Mouse (Mus musculus): ENCODE data around the gene Bco1.
A peak's percentile ranks its signal among the peaks of the same experiment; 100 is the strongest.

Gene Bco1

DNA sequence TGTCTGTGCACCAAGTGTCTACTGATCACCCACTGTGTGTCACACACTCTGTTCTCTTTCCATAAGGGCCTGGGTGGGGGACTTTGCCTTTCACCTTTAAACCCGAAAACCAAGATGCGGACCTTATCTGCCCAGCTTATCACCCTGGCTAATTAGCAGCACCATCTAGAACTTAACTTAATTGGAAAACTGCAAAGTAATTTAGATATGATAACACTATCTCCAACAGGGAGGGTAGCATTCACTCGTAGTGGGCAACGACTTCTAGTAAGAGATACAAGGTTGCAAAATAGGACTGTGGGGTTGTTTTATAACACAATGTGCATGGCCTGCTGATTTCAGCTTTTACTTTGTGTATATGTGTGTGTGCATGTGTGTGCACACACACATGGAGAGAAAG lies 5.9 kb upstream of the Bco1 start:
- no peak for DNase-seq (ENCODE audit: low spot score in 2 of 2)

DNA sequence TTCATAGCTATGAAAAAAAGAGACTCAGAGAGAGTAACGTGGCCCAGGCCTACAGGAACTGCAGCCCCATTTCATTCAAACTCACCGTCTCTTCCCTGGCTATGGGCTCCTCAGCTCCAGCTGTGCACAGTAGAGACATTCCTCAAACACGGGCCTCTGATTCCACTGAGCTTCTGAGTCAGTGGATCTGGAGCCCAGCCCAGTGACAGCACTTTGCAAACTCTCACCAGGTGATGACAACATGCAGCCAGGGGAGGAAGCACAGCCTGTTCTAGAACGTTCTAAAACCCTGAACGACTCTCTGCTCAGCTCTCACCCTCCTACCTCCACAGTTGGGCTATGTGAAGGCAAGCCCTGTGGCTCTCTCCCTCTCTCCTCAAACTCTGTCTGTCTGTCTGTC lies 1.6 kb upstream of the Bco1 start:
- DNase-seq (ENCODE audit: low spot score in 2 of 2): no peak

GRCm38 (mm10) chr8:117097051-117097563 lies 1.5 kb downstream of the Bco1 start:
- DNase-seq (ENCODE audit: low spot score in 2 of 2): no peak

DNA sequence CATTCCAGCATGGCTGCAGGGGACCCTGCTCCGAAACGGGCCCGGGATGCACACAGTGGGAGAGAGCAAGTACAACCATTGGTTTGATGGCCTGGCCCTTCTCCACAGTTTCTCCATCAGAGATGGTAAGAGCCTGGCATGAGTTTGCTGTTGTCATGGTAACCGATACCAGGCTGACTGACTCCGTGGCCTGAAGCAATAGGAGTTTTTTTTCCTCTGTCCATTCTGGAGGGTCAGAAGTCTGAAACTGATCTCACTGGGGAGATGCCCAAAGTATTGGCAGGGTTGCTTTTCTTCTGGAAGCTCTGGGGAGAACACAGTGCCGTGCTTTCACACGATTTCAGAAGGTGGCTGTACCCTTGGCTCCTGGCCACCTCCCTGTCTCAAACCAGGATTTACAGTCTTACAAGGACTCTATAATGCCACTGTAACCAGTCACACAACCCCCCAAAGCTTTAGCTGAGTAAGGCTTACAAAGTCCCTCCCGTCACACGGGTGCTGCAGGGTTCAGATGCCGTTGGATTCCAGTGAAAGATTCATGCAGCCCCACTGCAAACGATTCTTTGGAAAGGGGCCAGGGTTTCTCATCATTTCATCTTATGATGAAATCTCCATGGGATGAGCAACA lies 2.0 kb downstream of the Bco1 start:
- DNase-seq (ENCODE audit: low spot score in 2 of 2): peak in 1 of 2 experiments; percentile 16

- DNase-seq (ENCODE audit: low spot score in 2 of 2): peak; percentile 23 to 50
Measured at GRCm38 (mm10) chr8:117107533-117107932, 11.9 kb downstream of the Bco1 start.

DNA sequence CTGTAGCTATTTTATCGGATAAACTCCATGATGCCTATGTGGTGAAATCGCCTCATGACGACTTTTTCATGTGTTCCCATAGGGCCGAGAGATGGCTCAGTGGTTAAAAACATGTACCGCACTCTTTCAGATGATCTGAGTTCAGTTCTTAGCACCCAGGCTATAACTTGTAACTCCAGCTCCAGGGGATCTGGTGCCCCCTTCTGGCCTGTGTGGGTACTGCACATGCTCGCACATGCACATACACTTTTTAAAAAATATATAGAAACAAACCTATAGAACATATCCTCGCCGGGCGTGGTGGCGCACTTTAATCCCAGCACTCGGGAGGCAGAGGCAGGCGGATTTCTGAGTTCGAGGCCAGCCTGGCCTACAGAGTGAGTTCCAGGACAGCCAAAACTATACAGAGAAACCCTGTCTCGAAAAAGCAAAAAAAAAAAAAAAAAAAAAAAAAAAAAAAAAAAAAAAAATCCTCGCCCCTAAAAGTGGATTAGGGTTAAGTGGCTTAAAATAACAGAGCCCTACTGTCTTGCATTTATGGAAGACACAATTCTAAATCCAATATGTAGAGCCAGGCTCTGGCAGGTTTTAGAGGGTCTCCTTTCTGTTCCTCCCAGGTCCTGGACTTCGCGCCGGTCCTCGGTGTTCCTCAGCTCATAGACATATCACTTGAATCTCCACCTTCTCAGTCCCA lies 13.5 kb downstream of the Bco1 start:
- no peak for DNase-seq (ENCODE audit: low spot score in 2 of 2)

- DNase-seq (ENCODE audit: low spot score in 2 of 2): peak; percentile 25 to 45
Measured at GRCm38 (mm10) chr8:117109801-117110390, 14.2 kb downstream of the Bco1 start.

DNA sequence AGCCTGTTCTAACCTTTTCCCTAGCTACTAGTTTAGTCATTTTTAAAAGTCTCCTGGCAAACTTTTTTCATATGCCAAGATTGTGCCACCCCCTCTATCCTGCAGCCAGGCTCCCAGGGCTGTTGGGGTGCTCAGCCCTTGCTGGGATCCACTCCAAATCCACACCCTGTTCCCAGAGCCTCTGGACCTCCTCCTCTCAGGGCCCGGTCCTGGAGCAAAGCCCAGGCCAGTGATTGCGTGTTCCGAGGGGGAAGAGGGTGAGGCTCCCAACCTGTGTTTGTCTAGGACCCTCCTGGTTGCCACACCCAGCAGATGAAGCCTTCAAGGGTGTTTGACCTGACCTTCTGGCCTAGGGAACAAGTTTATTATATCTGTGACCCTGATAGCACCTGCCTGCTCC lies 16.0 kb downstream of the Bco1 start:
- no peak for DNase-seq (ENCODE audit: low spot score in 2 of 2)

- no peak for DNase-seq (ENCODE audit: low spot score in 2 of 2)
Measured at GRCm38 (mm10) chr8:117112261-117112660, 16.6 kb downstream of the Bco1 start.

DNA sequence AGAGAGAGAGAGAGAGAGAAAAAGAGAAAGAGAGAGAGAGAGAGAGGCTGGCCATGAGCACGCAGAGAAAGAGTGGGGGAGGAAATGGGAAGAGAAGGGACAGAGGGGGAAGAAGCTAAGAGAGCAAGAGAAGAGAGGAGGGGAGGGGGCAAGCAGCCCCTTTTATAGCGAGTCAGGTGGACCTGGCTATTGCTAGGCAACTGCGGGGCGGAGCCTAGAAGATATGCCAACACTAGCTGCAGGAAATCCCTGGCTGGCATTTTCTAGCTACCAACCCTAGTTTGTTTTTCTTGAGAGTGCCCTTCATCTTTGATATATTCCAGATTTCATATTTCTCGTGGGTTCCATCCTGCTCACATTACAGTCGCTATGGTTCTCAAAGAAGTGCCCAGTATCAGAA lies 19.4 kb downstream of the Bco1 start:
- DNase-seq (ENCODE audit: low spot score in 2 of 2): no peak

DNA sequence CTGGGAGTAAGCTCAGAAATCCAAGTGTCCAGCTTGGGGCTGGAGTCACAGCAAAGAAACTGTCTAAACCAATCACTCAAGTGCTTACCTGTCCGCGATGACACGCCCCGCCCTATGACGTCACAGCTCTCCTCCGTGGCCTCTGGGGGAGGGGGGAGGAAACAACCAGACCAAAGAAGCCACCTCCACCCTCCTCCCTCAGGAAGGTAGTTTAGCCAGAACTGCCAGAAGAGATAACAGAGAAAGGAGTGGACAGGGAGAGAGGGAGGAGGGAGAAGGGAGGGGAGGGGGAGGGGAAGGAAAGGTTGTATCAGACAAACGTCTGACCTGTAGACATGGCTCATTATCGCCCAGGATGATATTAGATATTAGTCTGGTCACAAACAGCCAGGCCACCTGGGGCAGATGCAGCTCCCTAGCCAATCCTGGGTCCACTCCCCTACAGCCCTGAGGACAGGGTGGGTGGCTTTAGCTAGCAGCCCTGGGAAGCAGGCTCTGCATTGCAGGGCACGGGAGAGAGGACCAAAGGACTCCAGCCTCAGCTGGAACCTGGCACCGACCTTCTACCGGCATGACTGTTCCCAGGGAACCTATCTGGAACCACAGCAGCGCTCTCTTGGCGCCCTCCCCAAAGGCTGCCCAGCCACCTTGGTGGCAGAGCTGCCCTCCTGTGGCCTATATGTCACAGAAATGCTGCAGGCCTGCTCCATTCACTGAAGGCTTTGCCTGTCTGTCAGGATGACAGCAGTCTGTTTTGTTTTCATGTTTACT lies 20.2 kb downstream of the Bco1 start:
- DNase-seq (ENCODE audit: low spot score in 2 of 2): no peak

GRCm38 (mm10) chr8:117116534-117116933 lies 20.9 kb downstream of the Bco1 start:
- DNase-seq (ENCODE audit: low spot score in 2 of 2): no peak

GRCm38 (mm10) chr8:117118409-117118808 lies 22.8 kb downstream of the Bco1 start:
- no peak for DNase-seq (ENCODE audit: low spot score in 2 of 2)

DNA sequence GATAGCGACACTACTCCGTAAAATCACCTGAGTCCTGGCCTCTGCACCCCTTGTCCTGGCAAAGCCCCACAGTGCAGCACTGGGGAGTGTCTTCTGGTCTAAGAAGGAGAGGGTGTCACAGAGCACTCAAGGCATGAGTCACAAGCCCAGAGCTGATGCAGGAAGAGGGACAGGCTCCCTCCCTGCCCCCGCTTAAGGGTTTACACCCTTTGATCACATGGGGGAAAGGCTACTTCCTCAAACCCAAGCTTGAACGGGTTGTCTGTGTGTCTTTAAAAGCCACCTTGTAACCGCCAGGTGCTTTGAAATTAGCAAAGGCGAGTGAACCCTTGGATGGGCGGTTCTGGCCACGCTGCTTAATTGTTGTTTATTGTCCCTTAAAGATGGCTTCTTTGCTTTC lies 25.6 kb downstream of the Bco1 start:
- no peak for DNase-seq (ENCODE audit: low spot score in 2 of 2)

DNA sequence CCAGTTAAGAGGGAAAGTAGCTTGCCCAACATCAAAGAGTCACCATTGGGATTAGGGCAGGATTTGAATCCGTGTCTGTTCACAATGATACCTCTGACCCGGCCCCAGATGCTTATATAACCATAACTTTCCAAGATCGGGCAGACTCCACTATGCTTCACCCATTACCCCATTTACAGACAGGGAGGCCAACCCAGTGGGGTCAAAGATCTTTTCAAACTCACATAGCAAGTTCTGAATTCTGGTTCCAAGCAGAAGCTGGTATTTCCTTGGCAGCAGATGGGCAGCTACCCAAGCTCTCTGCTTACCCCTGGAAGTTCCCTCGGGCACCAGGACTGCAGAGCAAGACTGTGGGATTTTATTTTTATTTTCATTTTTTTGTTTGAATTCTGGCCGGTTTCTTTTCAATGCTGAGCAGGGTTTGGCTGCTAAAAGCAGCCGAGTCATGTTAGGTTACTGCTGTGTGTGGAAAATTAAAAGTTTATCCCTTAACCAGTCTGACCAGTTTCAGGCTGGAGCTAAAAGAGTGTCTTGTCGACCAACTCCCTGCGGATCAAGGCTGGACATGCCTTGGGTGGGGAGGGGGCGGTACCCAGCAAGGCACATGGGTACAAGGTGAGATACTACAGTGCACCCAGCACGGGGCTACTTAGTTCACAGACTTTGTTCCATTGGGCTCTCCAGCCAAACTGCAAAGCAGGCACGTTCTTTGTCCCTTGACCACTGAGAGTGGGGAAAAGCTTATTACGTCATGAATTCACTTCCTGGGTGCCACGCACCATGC lies 28.4 kb downstream of the Bco1 start:
- no peak for DNase-seq (ENCODE audit: low spot score in 2 of 2)

DNA sequence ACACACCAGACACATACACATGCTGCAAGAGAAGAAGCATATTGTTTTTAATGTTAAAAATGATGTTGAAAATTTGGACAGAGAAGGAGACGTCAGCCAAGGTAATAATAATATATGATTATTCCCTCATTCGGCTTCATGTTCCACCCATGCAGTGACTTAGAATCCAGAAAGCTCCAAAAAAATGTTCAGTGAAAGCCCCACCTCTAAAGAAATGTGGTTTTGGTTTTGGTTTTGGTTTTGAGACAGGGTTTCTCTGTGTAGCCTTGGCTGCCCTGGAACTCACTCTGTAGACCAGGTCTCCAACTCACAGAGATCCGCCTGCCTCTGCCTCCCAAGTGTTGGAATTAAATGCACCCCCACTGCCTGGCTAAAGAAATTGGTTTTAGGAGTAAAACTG lies 30.2 kb downstream of the Bco1 start:
- DNase-seq (ENCODE audit: low spot score in 2 of 2): no peak

DNA sequence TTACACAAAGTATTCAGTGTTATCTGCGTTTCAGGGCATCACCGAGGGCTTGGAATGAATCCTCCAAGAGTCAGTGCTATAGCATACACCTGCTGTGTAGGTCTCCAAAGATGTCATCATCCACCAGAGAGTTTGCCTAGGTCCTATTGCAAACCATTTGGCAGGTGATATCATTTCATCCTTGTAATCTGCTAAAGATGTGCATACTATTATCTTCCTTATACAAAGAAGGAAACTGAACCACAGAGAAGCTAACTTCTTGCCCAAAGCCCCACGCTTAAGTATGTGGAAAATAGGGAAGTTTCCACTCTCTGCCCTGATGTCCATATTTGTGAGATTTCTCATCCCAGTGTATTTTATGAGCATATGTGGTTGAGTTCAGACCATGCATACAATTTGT lies 30.8 kb downstream of the Bco1 start:
- DNase-seq (ENCODE audit: low spot score in 2 of 2): no peak

GRCm38 (mm10) chr8:117127063-117127462 lies 31.4 kb downstream of the Bco1 start:
- DNase-seq (ENCODE audit: low spot score in 2 of 2): no peak

- no peak for DNase-seq (ENCODE audit: low spot score in 2 of 2)
Measured at GRCm38 (mm10) chr8:117133702-117134101, 38.0 kb downstream of the Bco1 start.

DNA sequence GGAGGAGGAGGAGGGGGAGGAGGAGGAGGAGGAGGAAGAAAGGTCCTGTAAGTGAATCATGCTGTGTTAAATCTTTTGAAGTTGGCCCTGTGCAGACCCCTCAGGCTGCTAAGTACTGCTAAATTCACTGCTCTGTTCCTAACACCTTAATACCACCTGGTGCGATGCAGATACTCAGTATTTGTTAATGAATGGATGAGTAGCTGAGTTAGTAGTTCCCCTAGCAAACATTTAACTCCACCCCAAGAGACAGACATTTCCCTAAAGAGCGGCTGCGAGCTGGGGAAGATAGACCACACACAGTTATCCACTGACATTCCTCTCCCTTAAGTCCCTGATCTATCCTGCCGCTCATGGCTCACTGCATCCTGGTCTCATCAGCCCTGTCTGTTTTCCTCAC lies 40.7 kb downstream of the Bco1 start:
- DNase-seq (ENCODE audit: low spot score in 2 of 2): no peak

DNA sequence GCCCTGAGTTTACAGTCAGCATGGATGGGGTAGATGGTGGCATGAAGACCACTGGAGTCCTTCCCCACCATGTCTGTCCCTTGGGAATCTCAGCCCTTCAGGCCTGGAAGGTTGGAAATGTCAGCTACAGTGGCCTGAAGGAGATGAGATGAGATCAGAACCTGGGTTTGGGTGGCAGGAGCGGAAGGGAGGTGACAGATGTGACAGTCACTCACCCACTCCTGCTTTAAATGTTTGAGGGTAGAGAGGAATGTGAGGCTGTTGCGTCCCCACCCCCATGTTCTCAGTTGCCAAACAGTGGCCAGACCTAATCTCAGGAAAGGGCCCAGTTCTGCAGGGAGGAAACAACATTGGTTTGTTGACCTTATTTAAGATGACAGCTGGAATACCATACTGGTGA lies 41.1 kb downstream of the Bco1 start:
- no peak for DNase-seq (ENCODE audit: low spot score in 2 of 2)

DNA sequence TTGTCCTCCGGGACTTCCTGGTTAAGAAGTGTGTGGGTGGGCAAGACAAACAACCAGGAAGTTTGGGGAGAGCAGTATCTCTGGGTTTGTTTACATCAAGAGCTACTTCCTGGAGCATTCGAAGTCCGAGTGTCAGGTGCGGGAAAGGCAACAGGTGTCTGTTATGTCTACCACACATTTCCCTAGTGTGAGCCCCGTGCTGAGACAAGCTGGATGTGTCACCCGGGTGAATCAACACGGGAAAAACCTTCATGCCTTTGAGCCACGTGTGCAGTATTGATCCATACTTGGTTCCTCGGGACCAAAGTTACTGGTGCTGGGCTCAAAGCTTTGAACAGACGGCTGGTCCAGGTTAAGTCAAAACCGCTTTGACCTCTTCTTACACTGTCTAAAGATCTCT lies 41.7 kb downstream of the Bco1 start:
- DNase-seq (ENCODE audit: low spot score in 2 of 2): no peak
